Mouse (Mus musculus) 3134 (cell line): ENCODE results near the gene Itpr1.
A peak's percentile ranks its signal among the peaks of the same experiment; 100 is the strongest.

Source experiments
- DNase-seq: peaks from one replicate; pipeline ENCODE4 v3.0.0-alpha.2; 2011; ENCODE audit warnings: low spot score; ENCODE audit not compliant: insufficient read length; ENCODE audit errors: extremely low read depth

Gene Itpr1

DNA sequence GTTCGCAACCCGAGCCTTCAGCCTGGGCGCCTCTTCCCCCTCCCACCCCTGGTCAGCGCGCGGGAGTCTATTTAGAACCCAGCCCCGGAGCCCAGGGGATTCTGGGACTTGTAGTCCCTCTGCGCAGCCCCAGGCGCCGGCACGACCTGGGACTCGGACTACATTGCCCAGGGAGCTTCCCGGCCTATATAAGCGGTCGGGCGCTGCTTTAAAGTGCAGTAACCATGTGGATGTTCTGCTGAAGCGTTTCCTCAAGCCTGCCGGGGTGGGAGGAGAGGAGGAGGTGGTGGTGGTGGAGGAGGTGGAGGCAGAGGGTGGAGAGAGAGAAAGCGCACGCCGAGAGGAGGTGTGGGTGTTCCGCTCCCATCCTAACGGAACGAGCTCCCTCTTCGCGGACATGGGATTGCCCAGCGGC lies at the start of gene Itpr1:
Itpr1 (plus strand) TSS at position 216 of the 415 bp plus-strand sequence.
- peak; percentile 99 for DNase-seq

DNA sequence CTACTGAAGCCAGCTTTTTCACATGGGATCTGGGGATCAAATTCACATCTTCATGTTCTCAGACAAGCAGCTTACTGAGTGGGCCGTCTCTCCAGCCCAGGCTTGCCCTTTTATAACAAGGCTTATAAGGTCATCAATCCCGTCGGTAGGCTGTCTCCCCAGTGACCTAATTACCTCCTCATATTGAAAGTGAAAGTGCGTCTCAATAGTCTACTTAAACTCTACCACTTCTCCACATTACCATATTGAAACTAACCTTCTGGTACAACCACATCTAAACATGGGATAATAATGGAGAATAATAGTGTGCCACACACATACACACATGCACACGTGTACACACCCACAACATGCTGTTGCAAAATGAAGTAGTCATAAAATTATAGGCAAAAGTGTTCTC lies 48.0 kb upstream of the Itpr1 start:
- DNase-seq = no peak

DNA sequence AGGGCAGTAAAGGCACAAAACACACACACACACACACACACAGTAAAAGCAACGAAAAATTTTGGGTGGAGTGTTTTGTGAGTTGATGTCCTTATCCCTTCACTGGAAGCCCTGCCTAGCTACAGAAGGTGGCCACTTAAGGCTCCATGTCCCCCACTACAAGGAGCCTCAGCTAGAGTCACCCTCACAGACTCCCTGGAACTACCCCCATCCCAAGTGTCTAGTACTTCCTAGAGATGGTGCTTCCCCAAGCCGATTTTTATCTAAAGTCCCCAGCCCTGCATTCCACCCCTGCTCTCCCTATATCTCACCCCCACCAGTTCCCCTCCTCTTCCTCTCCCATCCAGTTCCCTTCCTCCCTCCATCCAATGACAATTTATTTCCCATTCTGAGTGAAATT lies 47.3 kb upstream of the Itpr1 start:
- DNase-seq = no peak

DNA sequence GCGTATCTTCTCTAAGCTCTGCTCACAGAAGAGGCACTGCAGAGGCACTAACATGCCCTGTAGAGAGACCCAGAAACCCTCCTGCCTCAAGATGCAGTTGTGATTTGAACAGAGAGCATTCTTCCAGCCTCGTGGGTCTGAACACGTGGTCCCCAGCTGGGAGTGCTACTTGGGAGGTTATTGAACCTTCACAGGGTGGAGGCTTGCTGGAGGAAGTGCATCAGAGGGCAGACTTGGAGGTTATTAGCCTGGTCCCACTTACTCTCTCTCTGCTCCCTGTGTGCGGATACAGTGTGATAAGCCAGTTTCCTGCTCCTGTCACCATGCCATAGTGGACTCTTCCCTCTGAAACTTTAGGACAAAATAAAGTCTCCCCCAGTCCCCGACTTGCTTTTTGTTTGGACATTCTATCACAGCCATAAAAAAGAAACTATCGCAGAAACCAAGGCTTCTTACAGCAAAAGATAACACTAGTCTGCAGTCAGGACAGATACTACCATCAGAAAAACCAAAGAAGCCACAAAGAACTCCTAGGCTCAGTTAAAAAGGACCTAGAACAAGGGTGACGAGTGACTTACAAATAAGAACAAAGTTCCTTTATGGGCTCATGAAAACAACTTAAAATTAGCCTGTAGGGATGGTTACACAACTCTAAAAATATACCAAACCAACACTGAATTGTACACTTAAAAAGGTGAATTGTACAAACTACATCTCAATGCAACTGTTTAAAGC lies 44.8 kb upstream of the Itpr1 start:
- DNase-seq = no peak

DNA sequence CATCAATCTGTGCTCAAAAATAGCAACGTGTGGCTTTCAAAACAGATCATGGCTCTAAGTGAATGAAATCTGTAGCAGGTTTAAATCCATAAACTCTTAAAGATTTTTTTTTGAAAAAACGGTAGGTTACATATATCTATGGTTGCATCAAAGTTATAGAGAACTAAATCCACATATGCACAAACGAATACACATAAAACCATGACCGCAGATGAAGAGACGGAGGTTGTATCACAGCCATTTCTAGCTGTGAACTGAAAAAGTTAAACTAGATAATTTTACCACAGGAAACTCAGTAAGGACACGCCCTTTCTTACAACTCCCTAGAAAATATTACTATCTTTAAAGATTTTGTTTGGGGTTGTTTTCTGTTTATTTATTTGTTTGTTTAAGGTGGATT lies 44.2 kb upstream of the Itpr1 start:
- no peak for DNase-seq

DNA sequence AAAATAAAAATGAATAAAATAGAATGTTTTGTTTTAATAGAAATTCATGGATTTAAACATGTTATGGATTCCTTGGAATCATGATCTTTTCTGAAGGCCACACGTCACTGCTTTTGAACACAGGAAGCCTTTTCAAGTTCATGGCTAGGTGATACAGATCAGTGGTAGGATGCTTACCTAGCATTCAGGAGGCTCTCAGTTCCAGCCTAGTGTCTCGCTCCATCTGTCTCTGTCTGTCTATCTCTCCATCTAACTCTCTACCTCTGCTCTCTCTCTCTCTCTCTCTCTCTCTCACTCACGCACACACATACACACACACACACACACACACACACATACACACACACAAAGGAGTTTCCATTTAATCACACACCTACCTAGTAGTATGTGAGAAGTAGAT lies 43.4 kb upstream of the Itpr1 start:
- DNase-seq = no peak

DNA sequence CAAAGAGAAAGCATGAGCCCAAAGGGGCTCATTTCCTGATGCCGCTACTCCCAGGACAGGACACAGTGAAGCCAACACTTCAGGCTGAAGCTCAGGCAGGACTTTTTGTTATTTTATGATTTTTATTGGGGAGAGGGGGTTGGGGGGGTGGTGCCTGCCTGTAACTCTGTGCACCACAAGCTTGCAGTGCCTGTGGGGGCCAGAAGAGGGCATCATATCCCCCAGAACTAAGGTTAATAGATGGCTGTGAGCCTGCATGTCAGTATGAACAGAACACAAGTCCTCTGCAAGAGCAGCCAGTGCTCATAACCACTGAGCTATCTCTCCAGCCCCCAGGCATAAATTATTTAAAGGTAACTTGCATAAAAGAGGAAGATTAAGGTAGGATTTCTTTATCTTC lies 40.7 kb upstream of the Itpr1 start:
- no peak for DNase-seq

DNA sequence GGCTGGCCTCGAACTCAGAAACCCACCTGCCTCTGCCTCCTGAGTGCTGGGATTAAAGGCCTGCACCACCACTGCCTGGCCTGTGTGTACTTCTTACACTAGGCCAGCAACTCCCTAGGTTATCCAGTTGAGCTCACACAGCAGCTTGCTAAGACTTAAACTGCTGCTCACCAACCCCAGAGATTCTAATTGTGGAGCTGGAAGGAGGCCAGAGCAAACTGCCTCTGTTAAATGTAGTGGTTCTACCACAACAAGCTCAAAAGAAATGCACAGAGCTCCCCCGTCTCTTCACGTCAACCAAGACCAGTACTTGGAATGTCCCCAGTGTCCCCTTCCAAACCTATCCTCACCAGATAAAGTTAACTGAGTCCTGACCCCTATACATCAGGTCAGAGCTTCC lies 38.7 kb upstream of the Itpr1 start:
- DNase-seq = no peak

DNA sequence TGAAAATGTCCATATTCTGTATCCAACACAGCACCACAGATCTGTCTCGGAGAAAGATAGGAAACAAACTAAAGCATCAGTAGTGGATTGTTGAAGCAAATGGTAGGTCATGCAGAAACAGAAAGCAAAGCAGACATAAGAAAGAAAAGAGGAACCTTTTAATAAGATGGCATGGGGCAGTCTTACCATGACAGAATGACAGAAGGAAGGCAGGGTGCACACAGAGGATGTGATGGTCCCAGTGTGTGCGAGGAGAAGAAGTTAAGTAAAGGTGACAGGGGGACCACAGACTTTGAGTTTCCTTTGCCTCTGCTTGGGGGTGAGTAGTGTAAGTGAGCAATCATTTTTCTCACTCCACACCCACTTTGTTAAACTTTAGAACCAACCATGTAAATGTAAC lies 33.8 kb upstream of the Itpr1 start:
- DNase-seq = no peak

DNA sequence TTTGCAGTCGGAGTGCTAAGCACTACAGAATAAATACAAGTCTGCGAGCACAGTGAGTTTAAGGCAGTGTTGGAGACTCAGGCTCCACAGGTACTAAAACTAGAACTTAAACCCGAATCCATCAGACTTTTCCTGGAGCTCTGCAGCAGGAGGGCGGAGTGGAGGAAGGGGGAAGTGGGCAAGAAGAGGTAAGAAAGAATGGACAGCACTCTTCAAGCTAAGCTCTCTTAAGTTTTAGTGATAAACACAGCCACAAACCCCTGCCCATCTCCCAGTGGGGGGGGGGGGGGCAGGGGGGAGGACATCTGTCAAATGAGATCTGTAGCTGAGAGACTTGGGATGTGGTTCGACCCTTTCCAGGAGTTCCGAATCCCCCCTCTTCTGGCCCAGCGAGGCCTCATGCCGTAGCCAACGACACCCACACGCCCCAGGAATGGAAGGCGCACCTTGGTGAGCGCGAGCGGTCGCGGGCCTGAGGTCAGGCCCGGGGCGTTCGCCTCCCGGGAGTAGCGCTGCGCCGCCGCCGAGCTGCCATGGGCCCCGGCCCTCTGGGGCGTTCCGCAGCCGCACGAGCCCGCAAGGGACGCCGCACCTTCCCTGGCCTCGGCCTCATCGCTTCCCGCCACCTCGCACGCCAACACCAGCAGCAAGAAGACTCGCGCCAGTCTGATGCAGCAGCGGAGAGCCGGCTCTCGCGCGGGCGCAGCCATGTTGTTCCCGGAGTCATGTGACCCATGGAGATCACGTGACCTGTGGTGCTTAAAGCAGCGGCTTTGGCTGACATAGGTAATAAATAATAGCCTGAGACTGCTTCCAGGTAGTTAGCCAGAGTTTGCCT lies 27.8 kb upstream of the Itpr1 start, which contains the start of gene Sumf1:
Sumf1 (minus strand) TSS at position 736 of the 838 bp plus-strand sequence.
- DNase-seq = peak; percentile 86

DNA sequence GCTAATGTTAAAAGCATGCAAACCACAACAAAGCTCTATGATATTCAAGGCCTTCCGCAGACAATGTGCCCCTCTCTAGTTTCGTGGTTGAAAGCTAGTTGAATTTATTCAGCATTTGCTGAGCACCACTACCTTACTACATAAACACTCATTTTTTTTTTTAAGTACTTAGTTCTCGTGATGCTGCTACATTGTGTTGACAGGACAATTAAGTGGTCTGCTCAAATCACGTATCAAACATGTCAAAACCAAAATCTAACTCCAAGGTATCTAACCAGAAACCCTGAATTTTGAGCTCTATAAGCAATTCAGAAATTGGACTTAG lies 27.2 kb upstream of the Itpr1 start:
- DNase-seq = no peak

DNA sequence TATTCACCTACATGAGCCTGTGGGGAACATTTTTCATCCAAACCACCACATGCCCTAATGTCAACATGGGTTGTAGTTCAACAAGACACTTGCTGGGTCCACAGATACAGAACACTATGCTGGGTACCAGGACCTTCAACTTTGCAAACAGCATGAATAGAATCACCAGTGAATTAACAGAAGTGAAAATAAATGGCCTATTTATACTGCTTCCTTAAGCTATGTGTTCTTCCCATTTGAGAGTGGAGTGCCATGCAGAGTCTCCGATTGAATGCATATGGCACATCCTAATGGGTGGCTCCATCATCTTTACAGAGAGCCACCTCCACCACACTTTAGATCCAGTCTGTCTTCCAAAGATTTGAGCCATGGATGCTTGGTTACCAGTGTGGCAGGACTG lies 22.2 kb upstream of the Itpr1 start:
- DNase-seq = no peak

DNA sequence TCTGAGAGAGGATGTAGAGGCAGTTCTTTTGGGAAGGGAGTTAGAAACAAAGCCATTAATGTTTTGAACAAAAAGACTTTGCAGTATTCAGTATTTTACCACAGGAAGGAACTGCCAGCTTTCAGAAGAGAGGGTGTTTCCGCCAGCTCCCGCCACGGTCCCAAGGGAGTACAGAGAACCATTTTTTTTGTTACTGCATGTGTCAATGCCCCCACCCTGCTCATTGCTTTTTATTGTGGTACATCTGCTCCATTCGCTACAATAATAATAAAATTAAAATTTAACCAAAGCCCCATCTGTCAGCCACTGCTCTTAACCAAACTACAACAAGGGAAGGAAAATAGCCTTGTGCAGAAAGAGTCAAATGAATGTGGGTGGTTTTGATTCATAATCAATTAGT lies 20.3 kb upstream of the Itpr1 start:
- DNase-seq = no peak

DNA sequence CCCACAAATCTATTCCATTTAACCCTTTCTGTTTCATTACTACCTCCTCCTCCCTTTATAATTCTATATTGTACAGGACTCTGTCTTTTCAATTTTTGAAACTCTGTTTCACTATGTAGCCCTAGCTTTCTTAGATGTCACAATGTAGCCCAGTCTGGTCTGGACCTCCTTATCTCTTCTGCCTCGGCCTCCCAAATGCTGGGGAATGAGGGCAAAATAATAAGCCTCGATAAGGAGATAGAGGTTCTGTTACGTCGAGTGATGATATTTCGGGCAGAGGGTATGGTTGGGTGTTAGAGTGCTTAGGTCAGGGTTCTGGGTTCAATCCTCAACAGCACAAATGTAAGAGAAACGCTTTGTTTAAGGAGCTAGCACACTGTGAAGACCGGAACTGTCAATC lies 16.2 kb upstream of the Itpr1 start:
- DNase-seq = no peak

DNA sequence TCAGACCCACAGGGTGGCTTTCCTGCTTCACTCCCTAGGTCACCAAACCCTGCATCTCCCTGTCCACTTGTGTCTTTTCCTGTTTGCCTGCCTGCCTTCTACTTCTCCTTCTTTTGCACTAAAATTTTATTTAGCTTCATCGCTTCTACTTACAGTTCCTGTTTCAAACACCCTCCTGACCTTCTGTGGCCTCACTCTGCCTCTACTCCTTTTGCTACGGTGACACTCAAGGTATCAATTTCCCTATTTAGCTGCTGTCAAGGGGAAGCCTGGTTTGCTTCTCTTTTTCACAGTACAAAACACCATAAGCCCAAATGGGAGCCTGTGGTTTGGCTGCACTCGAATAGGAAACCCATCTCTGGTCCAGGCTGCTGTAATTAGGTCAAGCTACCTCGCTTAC lies 15.8 kb upstream of the Itpr1 start:
- no peak for DNase-seq

DNA sequence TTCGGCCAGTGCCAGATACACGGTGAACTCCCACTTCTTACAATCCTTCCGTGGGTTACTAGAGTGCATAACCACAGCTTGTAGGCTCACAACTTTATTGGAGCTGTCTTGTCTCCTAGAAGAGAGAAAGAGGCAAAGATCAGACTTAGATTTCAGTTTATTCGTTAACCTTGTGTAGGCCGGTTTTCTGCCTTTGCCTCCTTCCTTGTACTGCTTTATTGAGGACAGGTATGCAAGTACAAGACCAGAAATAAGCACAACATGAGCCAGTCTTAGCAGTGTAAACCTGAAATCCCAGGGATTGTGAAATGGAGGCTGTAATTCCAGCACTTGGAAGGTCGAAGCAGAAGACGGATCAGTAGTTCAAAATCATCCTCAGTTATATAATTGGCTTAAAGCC lies 14.6 kb upstream of the Itpr1 start:
- DNase-seq = no peak

DNA sequence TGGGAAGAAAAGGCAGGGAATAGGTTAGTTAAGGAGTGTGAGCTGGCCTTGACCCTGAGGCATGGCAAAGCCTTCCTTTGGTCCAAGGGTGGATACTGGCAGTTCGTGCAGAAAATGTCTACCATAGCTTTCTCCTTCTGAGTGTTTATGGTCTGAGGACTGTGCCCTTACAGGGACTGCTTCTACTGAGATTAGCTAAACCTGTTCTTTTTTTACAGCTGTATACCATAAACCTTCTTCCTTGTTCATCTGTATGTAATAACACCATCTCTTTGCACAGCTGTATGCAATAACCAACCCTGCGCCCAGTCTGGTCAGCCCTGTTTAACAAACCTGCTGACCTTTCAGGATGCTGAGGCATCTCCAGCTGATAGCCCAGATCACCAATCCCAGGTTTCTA lies 8.6 kb upstream of the Itpr1 start:
- no peak for DNase-seq

DNA sequence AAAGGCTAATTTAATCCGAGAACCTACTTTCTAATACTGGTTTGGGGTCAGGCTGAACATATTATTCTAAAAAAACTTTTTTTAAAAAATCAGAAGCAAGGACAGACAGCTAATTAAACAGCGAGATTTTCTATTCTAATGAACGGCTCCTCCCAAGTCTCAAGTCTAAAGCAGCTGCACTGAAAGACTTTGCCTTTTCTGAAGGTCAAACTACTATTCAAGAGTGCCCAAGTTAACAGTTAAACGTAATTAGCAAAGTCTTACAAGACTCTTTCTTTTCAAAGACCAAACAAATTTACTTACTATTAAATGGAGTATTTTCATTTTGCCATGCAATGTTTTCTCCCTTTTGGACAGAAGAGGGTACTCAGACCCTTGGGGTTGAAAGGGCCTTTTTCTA lies 6.8 kb upstream of the Itpr1 start:
- no peak for DNase-seq

DNA sequence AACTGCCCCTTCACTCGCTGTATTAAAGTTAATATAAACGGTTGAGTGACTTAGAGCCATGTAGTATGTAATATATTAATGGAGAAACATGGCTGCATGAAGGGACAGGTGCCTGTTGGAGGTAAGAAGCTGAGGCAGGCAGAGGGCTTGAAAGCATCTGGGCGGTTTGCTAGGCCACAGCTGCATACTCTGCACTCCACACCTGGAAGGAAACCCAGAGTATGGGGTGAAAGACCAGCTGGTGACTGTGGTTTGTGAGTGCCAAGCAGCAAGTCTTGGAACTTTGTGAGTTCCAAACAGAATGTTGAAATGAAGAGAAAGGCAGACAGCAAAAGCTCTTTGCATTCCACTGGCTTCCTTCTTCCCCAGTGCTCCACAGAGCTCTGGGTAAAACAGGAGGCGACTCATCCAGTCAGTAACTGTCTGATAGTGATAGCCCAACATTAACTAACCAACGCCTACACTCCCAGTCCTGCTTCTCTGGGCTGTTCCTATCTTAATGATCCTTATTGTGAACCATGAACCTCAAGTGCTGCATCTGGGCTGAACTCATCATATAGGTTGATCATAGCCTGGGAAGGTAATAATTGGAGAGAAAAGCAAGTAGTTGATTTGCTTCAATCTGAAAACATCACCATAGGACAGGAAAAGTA lies 5.9 kb upstream of the Itpr1 start:
- DNase-seq = no peak

DNA sequence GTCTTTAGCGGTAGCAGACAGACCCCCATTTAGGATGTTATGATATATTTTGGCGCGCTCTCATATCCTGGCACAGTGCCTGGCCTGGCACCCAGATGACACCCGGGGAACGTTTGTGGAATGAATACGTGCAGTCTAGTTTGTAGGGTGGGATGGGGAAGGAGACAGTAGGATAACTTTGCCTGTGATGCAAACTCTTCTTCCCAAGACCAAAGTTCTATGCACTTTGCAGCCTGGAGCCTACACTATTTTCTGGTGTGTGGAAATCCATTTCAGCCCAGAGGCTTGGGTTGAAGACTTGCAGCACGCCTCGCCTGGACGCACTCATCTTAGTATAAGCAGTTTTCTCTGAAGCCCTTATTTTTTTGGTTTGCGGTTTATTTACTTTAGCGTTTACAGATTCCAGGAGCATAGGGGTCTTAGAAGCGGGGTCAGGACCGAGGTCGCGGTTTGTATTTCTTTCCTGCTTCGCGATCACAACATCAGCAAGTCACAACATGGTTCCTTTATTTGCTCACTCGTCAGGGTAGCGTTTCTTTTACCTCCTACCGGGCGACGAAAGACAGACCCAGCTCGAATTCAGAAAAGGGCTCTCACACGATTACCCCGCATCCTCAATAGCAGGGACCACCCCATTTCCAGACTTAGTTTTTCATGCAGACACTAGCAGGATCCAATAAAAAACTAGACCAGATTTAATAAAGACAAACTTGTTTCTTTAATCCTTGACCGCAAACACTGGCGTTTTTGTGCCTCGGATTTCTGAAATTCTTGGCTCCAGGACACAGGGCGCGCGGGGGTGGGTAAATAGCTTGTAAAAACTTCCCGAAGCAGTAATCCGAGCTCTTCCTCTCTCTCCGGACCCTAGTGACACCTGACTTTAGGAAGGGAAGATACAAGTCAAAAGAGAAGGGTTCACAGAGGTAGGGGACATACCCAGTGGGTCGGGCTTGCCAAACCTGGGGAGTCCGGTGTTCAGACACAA lies 708 bp upstream of the Itpr1 start:
- no peak for DNase-seq
